Mouse (Mus musculus): ENCODE measurements around the gene Ten1.

- TF ChIP-seq GATA1 (IDR thresholded peaks at IDR 0.05; ENCODE audit: borderline replicate concordance, low read length) (no peak), FLI1 (IDR thresholded peaks at IDR 0.05; ENCODE audit: low read length) (no peak)
Measured at GRCm38 (mm10) chr11:116213877-116214510, 15.3 kb downstream of the Ten1 start.
